Mouse (Mus musculus) urinary bladder, adult 18-20 months (tissue): ENCODE data around the gene Fam129b.

Source experiments
- DNase-seq, 2 experiments: peaks; one replicate each; pipeline ENCODE4 v3.0.0; 2022; ENCODE audit warnings: low spot score in 2 of 2, mixed read lengths in 2 of 2

Fam129b gene

DNA sequence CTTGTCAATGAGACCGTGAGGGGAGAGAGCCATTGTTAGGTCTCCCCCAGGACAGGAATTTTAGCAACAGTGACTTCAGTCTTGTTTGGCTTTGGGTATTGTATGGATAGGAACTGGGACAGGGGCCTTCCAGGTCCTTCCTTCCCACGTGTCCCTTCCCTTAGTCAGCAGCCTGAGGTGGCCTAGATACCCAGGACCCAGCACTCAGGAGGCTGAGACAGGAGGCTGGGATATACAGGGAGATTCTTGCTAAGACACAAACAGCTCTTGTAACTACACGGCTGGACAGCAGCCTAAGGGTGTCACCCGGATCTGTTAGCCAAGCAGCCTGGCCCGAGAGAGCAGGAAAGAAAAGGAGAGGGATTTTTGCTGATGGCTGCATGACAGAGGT is 16.3 kb upstream of the Fam129b start:
- DNase-seq, result no peak

DNA sequence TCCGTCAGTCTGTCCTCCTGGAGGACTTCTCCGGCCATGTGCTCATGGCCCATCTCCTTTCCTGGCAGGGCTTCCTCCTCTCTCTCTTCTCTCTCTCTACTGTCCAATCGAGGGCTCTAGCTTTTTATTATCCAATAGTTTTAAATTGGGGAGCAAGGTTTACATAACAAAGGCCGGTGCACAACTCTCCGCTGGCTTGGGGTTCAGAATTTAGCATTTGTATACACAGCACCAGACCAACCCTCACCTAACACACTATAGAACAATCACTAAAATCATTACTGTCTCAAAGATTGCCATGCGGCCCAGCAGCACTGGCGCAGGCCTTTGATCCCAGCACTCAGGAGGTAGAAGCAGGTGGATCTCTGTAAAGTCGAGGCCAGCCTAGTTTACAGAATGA is 15.1 kb upstream of the Fam129b start:
- DNase-seq, result no peak

DNA sequence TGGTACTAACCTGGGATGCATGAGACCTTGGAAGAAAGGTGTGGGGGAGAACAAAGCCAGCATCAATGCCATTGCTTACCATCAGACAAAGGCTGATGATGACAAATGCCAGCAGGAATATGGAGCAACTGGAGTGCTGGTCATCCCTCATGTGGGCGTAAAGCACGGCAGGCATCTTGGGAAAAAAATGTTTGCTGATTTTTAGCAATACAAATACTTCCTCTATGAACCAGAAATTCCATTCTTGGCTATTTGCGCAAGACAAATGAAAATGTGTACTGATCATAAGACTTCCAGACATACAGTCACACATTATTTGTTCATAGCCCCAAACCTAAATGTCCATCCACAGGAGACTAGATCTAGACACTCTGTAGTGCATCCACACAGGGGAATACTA is 12.6 kb upstream of the Fam129b start:
- DNase-seq, result no peak

DNA sequence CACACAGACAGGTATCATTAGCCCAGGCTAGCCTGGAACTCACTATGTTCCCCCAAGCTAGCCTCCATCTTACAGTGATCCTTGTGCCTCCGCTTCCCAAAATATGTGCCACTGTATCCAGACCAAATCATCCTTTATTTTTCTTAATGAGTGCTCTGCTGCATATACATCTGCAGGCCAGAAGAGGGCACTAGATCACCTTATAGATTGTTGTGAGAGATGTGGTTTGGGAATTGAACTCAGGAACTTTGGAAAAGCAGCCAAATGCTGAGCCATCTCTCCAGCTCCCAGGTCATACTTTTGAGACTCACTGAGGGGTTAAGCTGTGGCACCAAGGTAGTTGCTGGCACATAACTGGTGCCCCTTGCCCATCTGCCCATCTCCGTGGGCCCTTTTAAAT is 11.2 kb upstream of the Fam129b start:
- DNase-seq, result no peak

DNA sequence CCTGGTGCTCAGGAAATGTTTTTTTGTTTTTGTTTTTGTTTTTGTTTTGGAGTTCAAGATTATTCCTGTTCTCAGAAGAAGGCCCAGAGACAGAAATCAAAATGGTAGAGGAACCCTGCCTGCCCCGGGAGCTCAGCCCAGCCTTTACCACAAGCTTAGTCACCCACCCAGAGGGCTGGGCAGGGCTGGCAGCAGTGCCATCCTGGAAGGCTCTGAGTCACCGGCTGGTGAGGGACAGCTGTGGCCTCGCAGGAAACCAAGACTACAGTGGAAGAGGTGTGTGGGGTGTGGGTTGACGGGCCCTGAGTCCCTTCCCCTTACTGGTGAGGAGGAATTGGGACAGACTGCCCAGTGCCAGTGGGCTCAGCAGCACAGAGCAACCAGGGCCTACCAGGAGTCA is 8.6 kb upstream of the Fam129b start:
- DNase-seq, result peak in 1 of 2 experiments; percentile 66

DNA sequence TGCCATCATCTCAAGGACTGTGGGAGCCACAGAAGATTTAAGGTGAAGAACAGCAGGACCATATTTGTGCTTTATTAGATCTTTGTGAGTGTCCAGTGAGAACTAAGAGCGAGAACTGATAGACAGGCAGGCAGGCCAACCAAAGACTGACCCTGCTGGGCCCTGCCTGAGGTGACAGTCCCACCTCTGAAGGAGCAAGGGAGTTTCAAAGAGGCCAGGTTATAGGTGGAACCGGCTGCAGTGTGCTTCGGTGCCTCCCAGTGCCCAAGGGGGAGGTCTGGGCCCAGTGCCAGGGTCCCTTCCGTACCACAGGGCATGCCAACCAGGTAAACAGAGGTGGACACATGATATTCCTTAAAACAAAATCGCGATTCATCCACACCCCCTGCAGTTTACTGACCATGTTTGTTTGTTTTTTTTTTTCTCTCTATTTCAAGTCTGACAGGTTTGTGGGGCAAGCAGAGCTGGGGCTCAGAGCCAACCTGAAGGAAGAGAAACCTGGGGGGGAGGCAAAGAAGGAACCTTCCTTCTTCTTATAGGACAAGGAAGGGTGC is 6.1 kb upstream of the Fam129b start:
- DNase-seq, result peak; percentile 75 to 77

DNA sequence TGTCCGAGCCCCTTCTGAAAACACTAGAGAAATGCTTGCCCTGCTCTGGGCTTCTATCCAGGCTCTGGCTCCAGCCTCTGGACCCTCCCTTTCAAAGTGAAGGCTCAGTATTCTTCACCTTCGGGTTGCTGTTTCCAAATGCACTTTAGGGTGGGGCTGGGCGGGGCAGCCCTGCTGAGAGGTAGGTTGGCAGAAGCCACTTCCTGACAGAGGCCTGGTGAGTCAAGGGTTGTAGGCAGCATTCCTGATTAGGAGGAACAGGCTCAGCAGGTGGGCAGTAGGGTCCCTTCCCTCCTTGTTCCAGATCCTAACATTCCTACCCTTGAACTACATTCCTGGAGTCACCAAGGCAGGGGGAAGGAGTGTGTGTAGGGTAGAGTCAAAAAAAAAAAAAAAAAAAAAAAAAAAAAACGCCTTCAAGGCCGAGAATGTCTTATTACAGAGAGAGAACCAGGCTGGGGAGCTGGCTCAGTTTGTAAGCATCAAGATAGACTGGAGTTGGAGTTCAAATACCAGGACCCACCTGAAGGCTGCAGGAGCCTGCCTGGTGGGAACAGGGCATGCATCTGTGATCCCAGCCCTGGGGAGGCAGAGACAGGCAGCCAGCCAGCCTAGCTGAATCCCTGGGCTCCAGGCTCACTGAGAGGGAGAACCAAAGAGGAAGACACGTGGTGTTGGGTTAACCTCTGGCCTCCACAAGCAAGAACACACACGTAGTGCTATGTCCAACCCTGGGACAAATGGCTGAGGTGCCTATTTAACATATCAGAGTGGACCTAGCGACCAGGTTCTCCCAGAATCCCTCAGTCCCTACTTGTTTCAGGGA is 5.4 kb upstream of the Fam129b start:
- no peak for DNase-seq

DNA sequence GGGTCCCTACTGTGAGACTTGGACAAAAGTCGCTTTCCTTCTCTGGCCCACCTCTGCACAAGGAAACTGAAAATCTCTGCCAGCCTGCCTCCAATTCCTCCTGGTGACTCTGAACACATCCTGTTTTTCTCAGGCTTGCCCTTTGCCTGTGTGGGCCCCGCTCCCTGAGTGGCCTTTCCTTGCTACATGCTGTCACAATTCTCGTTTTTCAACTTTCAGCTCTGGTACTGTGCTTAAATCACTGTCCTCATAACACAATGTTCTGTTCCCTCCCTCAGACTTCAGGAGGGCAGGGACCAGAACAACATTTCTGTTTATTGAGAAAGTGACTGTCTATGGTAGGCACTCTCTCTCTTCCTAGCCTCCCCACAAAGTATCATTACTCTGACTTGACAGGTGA is 1.8 kb upstream of the Fam129b start:
- DNase-seq, result no peak

DNA sequence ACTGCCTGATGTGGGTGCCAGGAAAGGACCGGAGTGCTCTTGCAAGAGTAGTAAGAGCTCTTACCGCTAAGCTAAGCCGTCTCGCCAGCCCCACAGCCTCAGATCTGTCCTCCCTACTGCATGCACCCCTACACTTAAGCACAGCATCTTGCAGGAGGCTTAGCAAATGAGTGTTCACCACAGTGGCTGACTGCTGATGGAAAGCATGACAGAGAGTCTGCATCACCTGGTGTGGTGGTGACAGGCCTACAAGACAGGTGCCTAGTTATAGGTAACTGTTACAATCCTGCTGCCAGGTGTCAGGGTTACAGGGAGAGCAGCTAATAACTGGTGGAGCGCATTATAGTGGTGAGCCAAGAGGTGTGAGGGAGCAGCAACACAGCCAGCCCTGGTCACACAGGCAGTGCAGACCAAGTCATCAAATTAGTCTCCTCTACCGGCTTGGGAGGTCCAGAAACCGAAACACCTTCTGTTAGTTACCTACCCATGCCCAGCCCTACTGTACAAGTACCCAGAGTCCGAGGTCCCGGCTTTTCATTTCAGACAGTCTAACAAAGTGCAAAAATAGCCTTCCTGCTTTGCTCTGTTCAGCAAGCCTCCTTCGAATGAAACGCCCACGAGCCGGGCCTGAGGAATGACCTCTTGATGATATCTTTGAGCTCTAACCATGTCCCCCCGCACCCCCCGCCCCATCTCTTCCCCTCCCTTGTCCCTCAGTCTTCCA is 801 bp upstream of the Fam129b start:
- DNase-seq, result no peak

DNA sequence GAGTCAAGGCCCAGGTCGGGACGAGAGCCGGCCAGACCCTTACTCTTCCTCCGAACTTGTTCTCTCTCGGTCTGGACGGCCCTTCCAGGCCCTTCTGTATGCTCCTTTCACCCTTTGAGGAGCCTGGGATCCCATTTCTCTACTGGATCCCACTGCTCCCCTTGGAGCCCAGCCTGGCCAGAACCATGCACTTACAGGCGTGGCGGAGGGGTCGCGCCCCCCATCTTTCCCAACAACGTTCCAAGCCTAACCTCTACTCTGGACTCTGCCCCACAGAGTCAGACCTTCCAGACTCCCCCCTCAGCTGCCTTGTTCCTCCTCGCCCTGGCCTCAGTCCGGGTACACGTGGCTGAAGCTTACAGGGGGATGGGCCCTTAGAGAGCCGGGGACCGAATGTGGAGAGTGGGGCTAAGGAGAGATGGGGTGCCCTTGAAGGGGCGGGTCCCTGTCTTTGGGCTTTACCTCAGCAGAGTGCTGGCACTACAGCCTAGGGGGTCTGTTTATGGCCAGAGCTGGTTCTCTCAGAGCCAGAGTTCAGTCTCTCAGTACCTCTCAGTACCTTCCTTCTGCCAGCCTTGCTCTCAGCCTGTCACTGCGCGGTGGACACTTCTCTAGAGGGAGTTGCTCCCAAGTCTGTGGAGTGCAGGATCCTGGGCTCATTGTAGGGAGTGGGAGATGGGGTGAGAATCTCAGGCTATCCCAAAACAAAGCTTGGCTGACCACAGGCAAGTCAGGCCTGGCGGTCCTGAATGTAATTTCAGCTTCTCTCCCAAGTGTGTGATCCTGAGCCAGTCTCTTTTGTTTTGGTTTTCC is 782 bp downstream of the Fam129b start:
- DNase-seq, result no peak

DNA sequence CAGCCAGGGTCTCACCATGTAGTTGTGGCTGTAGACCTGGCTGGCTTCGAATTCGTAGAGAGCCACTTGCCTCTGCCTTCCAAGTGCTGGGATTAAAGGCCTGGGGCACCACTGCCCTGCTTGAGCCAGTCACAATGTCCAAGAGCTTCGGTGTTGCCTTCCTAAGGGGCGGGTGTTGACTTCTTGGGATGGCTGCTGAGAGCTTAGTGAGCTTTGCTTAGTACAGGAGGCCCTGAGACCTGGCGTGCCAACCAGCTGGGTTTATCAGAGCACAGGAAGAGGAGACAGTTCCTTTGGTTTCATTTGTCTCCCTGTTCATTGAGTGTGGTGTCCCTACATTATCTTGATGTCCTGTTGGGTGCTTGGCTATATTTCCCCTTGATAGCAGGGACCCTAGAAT is 1.4 kb downstream of the Fam129b start:
- no peak for DNase-seq

DNA sequence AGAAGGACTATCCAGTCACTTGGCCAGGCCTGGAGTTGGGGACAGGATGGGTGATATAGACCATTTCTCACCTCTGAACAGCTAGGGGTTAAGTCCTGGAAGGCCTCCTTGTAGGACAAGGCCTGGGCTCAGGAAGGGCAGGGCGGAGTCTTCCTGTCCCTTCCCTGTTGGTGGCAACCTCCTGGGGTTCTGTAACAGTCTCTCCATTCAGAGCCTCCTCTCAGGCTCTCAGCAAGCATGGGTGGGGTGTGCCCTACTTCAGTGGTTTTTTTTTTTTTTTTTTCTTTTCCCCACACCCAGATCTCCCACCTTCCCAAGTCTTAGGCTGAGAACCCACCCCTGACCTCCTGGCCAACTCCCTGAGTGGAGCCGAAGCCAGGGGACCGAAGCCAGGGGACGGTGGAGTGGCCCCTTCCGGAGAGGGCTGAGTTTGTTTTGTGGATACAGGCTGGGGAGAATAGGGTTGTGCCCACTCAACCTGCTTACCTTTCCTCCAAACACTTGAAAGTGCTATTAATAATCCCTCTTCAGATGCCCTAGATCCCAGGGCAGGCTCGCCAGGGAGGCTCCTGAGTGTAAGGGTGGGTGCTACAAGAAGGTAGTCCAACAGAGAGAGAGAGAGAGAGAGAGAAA is 2.0 kb downstream of the Fam129b start:
- no peak for DNase-seq

DNA sequence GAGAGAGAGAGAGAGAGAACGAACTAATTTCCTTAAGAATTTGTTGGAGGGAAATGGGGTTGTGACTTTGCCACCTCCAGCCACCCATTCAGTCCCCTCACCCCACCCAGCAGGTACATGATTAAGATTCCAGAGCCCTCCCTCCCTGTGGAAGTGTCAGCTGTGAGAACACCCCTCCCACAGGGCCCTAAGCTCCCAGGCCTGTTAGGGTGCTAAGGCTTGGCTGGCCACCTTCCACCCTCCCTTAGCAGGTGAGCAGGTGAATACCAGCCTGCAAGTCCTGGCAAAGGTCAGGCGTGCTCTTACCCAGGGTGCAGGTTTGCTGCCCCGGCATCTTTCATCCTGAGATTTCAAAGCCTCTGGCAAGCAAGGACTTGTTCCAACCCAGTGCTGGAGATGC is 2.5 kb downstream of the Fam129b start:
- peak in 1 of 2 experiments; percentile 73 for DNase-seq

DNA sequence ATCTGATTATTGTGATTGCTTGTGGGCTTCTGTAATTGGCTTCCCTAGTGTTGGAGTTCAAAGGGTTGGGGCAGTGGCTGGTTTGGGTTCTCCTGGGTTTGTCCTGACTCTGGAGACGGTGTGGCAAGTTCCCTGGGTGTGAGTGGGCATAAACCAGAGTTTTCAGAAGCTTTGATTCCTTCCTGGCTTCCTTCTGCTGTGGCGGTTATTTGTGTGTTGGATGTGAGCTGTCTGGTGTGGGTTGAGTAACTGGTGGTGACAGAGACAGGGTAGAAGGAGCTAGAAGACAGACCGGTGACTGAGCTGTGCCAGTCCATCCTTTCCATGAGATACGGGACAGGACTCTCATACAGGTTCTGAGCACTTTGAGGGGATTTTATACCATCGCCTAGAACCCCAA is 3.7 kb downstream of the Fam129b start:
- DNase-seq, result no peak

DNA sequence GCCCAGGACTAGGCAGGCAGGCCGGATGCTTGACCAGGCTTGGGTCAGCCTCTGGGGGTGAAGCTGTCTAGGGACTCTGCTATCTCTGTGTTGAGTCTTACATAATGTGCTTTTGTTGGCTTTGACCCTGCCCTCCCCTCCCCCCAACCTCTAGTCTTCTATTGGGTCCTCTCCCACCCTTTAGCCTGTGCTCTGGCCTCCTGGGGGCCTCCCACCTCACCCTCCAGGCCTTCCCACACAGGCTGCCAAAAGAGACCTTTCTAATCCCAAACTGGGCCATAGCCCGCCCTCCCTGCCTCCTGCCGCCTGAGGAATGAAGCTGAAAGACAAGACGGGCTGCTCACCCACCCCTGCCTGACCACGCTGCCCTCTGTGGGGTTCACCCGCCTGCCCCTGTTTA is 5.1 kb downstream of the Fam129b start:
- no peak for DNase-seq

DNA sequence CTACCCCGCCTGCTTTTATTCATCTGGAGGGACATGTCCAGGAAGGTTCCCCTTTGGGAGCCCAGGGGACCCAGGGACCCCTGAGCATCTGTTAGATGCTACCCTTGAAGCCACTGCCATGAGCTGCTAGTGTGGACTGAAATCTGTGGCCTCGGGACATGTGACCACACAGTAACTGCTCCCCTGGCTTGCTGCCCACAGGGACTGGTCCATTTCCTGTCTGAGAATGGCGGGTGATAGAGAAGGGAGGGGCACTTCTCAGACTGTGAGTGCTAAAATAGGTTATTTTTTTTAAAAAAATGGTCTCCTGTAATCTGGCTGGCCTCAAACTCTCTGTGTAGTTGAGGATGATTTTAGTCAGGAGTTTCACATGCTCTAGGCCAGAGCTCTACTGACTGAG is 5.8 kb downstream of the Fam129b start:
- peak in 1 of 2 experiments; percentile 78 for DNase-seq

DNA sequence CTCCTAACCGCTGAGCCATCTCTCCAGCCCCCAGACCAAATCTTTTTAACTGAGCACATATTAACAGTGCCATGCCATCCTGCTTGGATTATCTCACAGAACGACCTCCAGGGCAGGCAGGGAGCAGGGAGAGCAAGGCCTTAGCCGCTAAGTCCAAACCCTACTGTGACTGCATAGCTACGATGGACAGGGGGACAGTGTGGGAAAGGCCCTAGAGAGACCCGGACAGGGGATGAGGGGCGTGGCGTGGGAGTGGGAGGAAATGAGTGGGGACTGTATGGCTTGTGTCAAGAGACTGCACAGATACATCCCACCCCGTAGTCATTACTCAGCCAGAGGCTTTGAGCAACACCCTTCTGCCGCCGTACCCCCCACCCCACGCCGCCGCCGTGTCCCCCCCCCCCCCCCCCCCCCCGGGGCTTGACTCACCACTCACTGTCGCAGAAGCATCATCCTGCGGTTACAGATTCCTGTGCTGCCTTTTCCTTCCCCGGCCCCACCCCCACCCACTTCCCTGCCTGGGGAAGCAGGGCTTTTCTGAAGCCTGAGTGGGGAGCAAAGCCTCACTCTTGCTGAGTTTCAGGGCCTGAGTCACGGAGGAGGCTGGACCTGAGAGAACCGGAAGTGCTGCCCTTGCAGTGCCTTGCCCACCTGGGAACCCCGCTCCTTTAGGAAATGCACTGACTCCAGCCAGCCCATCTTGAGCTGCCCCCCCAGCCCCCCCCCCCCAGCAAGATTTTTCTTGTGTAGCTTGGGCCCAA is 6.5 kb downstream of the Fam129b start:
- no peak for DNase-seq

DNA sequence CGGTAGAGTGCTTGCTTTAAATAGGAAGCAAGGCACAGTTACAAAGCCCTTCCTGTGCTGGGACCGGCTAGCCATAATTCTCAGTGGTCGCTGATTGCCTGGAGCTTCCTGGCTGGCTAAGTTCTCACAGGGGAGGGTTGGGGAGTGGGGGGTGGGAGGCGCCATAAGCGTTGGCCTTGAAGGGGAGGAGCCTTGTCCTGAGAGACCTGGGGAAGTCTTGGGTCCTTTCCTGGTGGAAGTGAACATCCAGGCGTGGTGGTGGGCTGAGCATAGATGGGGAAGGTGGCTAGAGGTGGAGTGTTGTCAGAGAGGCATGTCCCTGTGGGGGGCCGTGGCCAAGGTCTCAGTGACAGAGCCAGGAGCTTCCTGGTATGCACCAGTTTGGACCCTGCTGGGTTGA is 8.8 kb downstream of the Fam129b start:
- no peak for DNase-seq

DNA sequence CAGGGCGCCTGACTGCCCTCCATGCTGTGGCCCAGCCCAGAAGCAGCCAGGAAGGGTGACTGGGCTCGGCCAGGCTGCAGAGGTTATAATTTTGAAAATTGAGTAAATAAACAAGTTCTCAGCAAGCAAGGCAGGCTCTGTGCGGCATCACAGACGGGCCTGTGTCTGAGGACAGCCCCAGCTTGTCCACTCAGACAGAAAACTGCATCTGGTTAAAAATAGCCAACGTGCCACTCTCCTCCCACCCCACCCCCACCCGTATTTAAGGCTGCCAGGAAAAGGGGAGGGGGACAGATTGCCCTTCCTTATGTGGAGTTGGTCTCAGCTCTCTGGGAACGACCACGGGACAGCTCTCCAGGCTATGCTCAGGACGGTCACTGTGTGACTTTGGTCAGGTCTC is 12.1 kb downstream of the Fam129b start:
- no peak for DNase-seq

DNA sequence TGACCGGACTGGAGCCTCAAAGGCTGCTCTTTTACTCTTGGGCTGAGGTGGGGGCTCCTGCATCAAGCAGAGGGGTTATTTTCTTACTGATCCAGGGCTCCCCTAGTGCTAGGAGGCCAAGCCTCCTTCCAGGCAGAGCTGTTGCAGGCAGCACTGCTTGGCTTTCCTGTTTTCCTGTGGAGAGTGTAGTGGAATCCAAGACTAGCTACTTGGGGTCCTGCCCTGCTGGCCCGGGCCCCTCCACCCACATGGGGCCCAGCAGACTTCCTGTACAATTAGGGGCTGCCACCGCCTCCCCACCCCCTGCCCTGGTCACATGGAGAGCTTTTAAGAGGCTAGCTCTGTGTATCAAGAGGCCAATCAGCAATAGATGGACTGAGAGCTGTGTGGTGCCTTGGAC is 12.6 kb downstream of the Fam129b start:
- DNase-seq, result no peak

DNA sequence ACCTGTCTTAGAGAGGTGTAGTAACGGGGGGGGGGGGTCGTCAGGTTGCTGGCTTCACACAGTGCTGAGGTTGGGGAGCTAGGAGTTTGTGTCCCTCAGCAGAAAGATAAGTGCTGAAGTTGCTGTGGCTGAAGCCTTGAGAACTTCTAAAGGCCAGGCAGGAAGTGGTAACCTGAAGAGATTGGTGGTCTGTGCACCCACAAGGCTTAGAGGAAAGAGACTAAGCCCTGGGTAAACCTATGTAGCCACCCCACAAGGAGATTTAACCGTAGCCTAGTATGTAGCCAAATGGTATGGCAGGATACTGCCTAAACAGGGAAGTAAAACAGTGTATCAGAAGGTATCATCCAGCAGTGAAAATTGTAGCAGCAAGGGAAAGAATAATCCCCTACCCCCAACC is 14.4 kb downstream of the Fam129b start:
- DNase-seq, result no peak
